Mouse (Mus musculus) gastrocnemius, postnatal 4 days (tissue): ENCODE measurements around the gene Parp4. TPM values are rescaled to one million over a fixed set of nuclear protein-coding genes. Genes with fewer than 3 reads are reported as not detected.

Experiments
- DNase-seq, 2 experiments: peaks; one replicate each; pipeline ENCODE4 v3.0.0; 2021 to 2022; ENCODE audit warnings: low spot score in 2 of 2, mixed read lengths in 2 of 2
- long read RNA-seq, 2 experiments: library from polyadenylated mRNA; stranded (forward); transcript quantifications; one replicate each; pipeline ENCODE4 v2.0.0; 2021
- total RNA-seq, 2 experiments: library from RNA; stranded (reverse); gene quantifications; 2 replicates each; pipeline ENCODE4 v1.2.3; 2021

The Parp4 gene
- total RNA-seq, result 10 to 100 TPM; 15.4 to 15.5 TPM
- long read RNA-seq, experiment 1, partial matches to known transcripts, result 1 of 1 reads
- long read RNA-seq, experiment 1, other reads (novel, unspliced or antisense), result 0 of 1 reads
- long read RNA-seq, experiment 2, partial matches to known transcripts, result 1 of 2 reads
- long read RNA-seq, experiment 2, other reads (novel, unspliced or antisense), result 1 of 2 reads

DNA sequence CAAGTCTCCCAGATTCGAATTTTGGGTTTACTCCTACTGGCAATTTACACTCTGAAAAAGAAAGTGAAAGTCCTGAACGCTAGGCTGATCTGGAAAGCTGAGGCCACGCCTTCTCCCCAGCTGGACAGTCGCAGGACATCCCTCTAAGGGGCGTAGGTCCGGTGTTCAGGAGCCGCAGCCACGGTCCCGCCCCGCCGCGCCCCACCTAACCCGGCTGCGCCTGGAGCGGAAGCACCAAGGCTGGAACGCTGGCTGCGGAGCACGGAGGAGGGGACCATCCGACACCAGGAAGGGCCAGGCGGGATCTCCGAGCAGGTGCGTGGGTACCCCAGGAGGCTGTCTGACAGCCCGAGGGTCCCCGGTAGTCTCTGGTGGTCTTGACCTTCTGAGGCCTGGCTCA lies at the start of gene Parp4, which contains the start of gene Cenpj:
Parp4 (plus strand) TSS at position 204 of the 400 bp plus-strand sequence.
Cenpj (minus strand) TSS at position 10 of the 400 bp plus-strand sequence.
- peak; percentile 71 to 86 for DNase-seq

DNA sequence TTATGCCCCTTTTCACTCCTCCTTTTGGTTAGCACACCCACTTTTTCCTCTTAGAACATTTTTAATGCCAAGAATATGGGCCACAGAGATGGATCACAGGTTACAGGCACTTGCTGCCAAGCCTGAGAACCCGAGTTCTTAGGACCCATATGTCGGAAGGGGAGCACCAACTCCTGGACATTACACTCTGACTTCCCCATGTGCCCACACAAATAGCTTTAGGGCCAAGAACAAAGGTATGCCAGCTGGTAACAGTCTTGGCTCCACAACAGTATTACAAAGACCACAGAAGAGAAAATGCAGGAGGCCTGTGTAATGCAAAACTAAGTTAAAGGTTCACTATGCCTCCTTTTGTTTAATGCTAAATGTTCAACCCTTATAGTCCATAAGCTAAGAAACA lies 44.6 kb upstream of the Parp4 start:
- no peak for DNase-seq

DNA sequence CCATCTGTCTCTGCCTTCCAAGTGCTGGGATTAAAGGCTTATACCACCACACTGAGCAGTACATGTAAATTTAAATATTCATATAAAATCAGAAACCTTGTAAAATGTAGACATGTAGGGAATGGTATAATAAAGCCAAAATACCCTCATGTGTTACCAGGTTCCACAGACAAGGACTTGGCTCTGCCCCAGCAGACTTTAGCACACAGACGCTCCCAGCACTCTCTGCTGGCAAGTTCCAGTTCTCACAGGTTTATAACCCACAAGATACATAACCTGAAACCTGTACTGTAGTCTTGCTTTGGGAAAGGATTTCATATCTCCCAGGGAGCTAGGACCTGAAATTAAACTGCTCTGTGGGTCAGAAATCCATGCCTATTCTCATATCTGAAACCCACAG lies 30.5 kb upstream of the Parp4 start:
- no peak for DNase-seq

- no peak for DNase-seq
Measured at GRCm38 (mm10) chr14:56545491-56545890, 29.9 kb upstream of the Parp4 start.

GRCm38 (mm10) chr14:56550960-56551359 lies 24.5 kb upstream of the Parp4 start:
- DNase-seq, result no peak

DNA sequence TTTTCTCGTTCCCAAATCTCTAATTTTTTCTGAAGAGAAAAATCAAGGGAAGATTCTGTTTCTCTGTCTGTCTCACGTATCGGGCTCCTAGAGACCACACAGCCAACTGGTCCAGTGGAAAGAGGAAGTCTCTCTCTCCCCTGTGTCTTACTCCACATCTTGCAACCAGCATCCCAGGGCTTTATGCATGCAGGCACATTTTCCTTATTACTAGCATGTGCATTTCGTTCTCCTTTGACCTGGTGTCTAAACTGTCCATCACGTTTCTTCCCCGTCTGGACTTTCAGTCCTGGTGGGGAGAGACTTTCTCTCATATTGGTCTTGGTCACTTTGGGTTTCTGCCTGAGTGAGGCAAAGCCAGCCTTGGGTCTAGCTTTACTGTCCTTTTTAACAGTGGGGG lies 22.5 kb upstream of the Parp4 start:
- no peak for DNase-seq

DNA sequence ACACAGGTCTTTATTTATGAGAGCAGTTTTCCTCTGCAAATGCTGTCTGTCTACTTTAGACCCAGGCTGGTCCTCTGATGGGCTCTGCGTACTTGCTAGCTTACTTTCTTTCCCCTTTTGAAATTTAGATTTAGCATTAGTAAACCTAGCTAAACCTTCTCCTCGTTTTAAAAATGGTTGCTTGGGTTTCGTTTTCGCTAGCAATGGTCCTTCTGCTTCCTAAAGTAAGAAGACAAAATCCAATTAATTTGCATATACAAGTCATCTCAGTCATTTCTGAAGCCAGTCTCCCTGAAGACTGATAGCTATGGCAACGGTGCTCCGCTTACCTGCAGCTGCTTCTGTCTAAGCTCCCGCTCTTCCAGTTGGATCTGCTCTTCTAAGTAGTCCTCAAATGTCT lies 22.1 kb upstream of the Parp4 start:
- no peak for DNase-seq

- no peak for DNase-seq
Measured at GRCm38 (mm10) chr14:56554716-56555115, 20.7 kb upstream of the Parp4 start.

DNA sequence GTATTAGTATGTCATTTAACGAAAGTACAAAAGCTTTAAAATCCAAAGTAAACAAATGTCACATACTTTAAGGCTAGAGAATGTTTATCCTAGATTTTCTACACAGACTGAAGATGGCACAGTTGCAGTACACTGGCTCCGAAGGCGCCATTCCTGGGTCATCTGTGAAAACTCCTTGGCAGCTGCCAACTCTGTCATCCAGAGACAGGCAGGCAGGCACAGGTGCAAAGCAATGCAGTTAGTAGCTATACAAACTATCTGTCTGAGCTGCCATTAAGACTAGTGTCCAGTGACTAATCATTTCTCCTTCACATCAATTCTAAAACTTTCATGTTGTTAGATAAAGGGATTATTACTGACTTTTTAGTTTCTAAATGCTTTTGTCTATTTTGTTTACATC lies 16.3 kb upstream of the Parp4 start:
- DNase-seq, result no peak

DNA sequence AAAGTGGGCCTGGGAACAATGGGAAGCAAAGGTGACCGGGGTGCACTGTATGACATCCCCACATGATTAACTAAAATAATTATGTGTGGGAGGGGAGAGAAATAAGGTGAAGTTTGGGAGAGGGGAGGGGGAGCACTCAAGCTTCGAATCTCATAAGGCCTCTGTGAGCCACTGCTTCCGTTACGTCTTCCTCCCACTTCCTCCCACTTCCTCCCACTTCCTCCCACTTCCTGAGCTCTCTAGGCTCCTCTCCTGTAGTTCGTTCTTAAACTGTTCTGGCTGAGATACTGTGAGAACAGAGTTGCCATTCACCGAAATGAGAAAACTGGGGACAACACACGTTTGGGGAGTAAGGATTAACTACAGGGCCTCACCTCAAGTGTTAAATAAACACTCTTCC lies 7.9 kb upstream of the Parp4 start:
- DNase-seq, result no peak

- DNase-seq, result no peak
Measured at GRCm38 (mm10) chr14:56569041-56569440, 6.4 kb upstream of the Parp4 start.

DNA sequence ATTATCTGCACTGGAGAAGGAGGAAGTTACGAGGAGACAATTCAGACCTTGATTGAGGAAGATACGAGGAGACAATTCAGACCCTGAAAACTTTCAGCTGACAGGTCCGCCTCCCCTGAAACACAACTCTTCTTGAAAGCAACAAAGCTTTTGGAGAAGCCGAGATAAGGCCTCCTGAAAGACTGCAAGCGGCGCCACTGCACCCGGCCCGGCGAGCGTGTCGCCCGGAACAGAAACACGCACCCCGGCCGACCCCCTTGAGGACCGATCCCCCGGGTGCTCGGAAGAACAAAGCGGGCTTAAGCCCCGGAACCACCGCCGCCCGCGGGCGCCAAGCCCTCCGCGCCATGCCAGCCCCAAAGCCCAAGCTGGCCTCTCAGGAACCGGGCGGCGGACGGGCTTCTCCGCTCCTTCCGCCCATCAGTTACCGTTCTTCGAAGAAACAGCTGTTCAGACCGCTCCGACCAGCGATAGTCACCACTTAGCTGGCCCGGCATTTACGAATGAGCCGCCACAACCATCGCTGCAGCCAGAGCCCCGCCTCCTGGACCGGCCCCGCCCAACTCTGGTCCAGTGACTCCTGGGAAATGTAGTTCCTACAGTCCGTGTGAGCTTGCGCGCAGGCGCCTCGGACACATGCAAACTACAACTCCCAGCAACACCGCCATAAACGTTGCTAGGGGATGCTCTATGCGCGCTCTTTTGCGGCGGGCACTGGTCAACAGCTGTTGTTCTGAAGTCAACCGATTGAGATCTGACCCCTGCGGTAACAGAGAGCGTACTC lies 3.9 kb upstream of the Parp4 start:
- peak; percentile 89 to 94 for DNase-seq

- DNase-seq, result no peak
Measured at GRCm38 (mm10) chr14:56572546-56572945, 2.9 kb upstream of the Parp4 start.

DNA sequence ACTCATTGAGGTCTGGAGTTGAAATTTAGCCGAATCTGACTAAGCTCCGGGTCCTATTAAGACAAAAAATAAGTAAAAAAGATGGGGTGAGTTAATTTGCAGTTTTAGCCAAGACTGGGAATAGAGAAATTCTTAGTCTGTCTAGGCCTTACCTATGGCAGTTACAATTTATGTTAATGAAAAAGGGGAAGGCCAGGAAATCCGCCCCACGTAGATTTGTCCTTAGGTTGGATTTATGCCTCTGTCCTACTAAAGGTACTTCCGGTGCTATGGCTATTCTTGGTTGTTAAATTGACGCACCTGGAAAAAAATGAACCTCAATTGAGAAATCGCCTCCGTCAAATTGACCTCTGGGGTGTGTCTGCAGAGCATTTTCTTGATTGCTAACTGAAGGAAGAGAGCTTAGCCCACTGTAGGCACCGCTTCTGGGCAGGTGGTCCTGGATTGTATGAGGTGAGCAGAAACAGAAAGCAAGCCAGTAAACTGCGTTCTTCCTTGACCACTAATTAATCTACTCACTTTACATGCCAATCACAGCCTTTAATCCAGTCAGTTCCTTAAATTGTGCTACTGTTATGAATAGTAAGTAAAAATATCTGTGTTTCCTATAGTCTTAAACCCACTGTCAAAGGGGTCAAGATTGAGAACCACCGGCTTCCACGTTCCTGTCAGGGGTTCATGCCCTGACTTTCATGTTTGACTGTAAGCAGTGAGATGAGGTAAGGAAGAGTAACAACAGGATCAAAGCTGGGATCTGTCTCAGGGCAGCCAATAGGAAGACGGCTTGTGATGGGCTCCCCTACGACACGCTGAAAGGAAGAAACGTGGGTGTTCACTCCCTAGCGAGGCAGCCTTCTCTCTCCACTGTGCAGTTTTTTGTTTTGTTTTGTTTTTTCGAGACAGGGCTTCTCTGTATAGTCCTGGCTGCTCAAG lies 816 bp downstream of the Parp4 start:
- no peak for DNase-seq

DNA sequence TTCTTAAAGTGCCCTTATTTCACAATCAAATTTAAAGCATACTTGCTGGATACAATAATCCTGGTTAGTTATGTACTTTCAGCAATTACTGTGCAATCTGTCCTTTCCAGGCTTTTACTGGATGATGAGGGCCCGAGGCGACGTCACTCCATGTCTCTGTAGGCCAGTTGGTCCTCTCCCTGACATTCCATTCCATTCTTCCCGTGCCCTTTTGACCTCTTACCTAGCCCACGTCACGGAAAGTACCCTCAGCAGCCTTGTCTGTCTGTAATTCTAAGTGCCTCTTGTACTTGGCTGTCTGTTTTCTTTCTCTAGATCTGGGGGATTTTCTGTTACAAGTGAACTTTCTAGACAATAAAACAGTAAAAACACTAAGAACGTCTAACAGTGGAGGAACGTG lies 3.6 kb downstream of the Parp4 start:
- DNase-seq, result no peak

DNA sequence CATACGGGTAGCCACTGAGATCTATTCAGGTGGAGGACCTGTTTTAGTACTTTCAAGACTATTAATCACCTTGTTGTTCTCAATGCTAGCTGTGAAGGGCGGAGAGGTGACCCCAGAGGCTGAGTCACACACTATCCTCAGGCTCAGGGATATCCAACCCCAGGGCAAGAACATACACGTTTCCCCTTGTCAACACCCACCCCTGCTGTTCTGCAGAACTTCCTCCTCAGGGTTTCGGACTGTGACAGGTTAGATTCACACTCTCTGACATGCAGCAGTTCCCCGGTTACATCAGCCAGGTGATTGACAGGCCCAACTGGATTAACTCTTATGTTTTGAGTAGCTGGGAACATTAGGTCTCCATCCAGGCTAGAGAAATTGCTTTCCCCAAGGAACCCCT lies 5.7 kb downstream of the Parp4 start:
- no peak for DNase-seq

- no peak for DNase-seq
Measured at GRCm38 (mm10) chr14:56582294-56582693, 6.9 kb downstream of the Parp4 start.

GRCm38 (mm10) chr14:56592191-56592590 lies 16.8 kb downstream of the Parp4 start:
- DNase-seq, result no peak

GRCm38 (mm10) chr14:56594811-56595210 lies 19.4 kb downstream of the Parp4 start:
- DNase-seq, result no peak

- peak in 1 of 2 experiments; percentile 61 for DNase-seq
Measured at GRCm38 (mm10) chr14:56598759-56599158, 23.3 kb downstream of the Parp4 start.

DNA sequence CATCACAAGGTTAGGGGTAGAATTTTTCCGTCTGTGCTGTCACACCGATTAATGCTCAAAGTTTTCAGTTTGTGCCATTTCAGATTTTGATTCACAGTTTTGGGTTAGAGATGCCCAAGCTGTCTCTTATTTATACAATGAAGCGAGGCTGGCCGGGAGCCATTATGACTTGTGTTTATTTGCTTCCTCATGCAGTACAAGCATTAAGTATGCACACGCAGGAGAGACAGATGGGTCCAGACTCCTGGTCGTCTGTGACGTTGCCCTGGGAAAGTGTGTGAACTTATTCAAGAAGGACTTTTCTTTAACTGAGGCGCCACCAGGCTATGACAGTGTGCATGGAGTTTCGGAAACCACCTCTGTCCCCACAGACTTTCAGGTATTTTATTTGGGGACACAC lies 26.6 kb downstream of the Parp4 start:
- no peak for DNase-seq

- no peak for DNase-seq
Measured at GRCm38 (mm10) chr14:56604438-56604837, 29.0 kb downstream of the Parp4 start.
